Mouse (Mus musculus) gastrocnemius, adult 18-20 months (tissue): ENCODE data around the gene Arhgap35. TPM values are rescaled to one million over a fixed set of nuclear protein-coding genes. Genes with fewer than 3 reads are reported as not detected.
"Not testable (repeated sequence)": the region's sequence is repeated elsewhere in the genome, so short reads cannot be mapped to it uniquely, and the experiment has no call there.

Experiments used
- DNase-seq: peaks from one replicate; pipeline ENCODE4 v3.0.0; 2021; ENCODE audit warnings: low spot score
- total RNA-seq, 2 experiments: library from RNA; stranded (reverse); gene quantifications; 2 replicates each; pipeline ENCODE4 v1.2.3; 2021

Gene Arhgap35
- total RNA-seq, 2 experiments from 2014 or later = 17.4 to 24.4 TPM

DNA sequence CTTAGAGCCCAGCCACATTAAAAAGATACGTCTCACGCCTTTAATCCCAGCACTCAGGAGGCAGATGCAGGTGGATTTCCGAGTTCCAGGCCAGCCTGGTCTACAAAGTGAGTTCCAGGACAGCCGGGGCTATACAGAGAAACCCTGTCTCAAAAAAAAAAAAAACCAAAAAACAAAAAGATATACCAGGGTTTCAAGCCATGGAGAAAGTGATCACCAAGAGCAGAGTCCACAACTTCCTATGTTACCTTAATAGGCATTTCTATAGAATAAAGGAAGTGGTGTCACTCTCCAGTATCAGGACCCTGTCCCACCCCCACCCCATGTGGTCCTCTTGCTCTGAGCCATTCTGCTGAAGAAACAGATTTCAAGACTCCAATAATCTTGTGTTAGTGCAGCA, 8.0 kb downstream of the Arhgap35 start:
- not testable (repeated sequence) for DNase-seq

DNA sequence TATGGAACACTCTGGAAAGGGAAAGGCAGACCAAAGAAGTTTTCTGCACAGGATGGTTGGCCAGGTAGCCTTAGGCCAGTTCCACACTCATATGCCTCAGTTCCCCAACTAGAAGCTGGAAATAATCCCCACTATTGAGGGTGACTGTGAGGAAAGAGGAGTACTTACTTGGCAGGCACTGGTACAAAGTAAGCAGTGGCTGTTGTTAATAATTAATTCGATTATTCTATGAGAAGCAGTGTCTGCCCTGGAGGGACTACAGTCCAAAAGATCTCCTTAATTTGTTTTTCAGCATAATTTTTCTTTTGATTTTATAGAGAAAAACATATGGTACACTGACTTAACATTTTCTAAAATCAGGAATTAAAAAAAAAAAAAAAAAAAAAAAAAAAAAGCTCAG, 10.7 kb downstream of the Arhgap35 start:
- no peak for DNase-seq

DNA sequence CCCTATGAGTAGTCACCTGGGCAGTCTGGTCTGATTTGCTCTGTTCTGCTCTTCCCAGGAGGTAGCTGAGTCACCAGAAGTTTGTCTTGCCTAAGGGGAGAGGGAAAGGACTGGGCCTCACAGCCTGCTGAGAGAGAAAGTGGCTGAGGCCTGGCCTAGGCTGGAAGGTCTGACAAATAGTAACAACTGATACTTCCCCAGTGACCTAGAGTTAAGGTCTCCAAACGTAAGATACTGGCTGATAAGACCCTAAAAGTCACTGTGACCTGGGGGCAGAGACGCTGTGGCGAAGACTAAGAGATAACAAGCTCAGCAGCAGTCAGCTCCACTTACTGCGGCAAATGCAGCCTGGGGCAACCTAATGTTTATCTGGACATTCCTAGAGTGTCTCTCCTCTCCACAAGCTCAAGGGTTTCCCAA, 13.1 kb downstream of the Arhgap35 start:
- no peak for DNase-seq

DNA sequence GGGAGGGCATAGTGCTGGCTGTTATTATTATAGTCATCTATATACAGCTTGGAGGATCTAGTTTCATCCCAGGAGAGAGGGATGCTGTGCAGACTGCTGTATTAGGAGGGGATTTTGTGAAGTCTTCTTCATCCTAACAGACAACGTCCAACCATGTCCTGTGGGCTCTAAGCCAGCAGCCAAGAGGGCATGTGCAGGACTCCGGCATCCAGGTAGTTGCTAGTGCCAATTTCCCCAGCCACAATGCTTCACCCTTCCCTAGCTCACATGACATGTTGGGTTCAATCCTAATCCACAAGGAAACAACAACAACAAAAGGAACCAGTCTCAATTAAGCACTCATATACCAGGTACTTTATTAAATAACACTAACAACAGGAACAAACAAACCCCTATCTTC, 15.8 kb downstream of the Arhgap35 start:
- no peak for DNase-seq

DNA sequence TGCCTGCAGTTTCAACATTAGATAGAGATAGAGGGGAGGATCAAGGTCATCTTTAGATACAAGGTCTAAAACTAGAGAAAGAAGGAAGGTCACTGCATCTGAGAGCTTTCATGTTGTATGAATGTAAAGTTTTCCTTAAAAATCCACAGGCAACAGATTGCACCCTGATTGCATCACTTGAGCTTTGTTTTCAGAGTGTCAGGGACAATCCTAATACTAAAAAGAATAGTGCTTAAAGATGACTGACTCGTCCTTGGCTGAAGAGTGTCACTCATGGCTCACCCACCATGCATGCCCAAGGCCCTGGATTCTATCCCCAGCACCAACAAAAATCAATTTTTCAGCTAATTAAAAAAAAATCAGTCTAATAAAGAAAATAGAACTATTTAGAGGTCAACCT, 23.5 kb downstream of the Arhgap35 start:
- DNase-seq = no peak

DNA sequence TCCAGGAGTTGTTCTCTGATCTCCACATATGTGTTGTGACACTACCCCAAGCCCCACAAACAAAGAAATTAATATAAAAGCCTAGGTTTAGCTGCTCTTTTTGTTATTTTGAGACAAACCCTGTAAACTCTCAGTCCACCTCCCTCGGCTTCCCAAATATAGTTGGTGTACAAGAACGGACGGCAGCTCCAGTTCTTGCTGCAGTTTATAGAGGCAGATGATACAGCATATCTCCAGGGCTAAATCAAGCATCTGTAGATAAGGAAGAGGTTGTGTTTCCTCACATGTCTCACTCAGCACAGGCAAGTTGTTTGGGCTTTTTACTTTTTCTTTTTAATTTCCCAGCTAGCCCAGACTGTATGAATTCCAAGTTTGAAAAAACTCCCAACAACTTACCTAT, 27.1 kb downstream of the Arhgap35 start:
- DNase-seq = no peak

DNA sequence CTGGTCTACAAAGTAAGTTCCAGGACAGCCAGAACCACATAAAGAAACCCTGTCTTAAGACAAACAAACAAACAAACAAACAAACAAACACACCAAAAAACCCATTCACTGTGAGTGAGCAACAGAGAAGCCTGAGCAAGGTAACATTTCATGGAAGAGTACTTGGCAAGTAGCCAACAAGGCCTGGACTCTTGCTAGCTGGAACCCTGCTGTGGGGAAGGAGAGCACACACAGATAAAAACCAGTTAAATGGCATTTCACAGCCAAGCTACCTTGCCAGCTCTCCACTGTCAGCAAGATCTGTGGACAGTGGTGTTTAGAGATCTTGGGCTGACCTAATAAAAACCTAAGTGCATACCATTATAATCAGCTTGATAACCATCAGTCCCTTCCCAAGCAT, 30.4 kb downstream of the Arhgap35 start:
- DNase-seq = no peak

DNA sequence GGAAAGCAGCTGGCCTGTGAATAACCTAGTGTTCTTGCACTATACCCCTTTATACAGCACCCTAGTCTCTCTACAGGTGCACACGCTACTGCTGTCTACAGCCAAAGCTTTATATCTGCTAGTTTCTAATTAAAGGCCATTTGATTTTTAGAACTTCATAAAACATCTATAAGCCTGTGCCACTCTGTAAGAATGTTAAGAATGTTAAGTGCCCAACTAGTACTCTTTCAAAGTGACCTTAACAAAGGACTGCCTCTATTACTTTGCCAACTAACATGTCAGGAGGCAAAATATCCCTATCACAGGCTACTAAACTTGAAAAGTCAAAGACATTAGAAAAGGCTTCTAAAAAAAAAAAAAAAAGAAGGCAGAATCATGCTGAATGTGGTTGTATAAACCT, 31.0 kb downstream of the Arhgap35 start:
- no peak for DNase-seq

DNA sequence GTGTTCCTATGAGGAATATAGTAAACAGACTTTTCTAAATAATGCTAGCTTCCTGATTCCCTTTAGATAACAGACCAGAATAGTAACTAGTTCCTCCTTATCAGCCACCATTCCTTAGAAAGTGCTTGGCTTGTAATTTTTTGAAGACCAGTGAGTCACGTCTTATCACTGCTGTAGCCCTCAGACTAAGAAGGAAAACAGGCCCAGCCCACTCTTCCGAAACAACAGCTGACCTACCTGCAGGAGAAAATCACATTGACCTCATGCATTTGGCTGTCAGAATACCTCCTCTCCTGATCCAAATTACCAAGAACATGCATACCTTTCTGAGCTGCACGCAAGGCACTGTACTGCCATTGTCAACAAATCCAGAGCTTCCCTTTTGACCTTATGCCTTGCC, 32.5 kb downstream of the Arhgap35 start:
- no peak for DNase-seq

DNA sequence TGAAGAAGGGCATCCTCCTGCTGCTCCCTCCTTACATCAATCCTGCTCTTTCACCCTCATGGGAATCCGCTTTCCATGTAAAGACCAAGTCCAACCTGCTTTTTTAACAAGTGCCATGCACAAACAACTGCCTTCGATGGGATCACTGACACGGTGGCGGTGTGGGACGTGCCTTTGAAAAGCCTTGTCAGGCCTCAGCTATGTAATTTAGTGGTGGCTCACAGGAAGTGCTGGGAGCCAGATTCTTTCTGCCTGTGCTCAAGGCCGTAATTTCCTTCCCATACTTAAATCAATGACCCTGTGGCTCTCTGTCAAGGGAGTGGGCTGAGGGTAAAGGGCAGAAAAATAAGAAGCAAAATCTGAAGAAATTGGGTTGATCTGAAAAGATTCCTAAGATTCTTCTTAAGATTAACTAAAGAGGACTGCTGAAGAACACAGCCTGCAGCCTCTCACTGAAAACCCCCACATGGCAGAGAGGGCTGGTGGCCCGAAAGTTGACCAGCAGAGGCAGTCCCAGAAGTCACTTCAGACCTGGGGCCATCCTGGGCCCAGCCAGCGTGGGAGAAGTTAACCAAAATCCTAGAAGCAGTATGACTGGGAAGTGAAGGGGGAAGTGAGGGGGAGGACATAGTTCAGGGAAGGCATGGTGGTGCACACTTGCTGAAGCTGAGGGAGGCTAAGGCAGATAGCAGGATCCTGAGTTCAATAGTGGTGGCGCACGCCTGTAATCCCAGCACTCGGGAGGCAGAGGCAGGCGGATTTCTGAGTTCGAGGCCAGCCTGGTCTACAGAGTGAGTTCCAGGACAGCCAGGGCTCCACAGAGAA, 33.3 kb downstream of the Arhgap35 start:
- DNase-seq = no peak

DNA sequence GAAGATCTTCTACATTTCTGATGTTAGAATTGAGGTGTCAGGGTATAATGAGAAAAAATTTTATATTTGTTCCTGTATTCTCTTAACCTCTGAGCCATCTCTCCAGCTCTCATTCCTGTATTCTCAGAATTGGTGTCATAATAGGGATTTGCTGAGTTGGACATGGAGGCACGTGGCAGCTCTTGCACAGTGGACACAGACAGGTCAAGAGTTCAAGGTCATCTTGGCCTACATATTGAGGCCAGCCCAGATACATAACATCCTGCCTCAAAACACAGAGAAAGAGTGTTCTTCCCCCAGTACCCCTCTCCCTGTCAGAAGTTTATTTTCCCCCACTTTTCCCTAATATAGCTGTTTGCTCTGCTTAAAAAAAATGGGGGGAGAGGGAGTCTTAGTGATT, 38.1 kb downstream of the Arhgap35 start:
- no peak for DNase-seq

DNA sequence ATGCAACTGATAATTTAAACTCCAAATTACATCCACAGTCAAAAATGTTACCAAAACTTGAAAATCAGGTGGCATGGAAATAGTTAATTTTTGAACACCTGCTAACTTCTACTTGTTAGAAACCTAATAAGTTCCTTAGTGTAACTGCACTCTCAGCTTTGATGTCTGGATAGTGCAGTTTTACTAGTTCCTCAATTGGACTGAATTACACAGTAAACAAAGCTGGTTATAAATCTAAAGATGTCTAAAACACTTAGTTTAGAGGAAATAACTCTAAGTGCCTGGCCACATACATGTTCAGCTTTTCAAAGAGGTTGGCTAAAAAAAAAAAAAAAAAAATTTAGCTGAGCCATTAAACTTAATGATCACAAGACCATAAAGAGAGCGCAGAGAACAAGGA, 43.6 kb downstream of the Arhgap35 start:
- DNase-seq = no peak

DNA sequence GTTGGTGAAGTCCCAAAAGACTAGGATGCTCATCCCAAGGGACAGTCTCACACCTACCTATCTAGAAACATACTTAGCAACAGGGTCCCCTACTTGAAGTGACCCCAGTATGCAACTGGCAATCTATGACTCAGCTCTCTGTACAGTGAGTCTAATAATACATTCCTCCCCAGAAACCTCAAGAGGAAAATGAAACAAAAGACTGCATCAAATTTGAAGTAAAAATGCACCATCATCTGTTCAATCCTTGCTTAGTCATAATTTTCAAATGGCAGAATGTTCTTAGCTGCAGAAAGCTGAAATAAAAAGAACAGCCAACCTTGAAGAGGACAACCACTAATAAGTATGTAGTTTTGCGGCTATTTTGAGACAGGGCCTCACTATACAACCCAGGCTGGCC, 44.1 kb downstream of the Arhgap35 start:
- no peak for DNase-seq

DNA sequence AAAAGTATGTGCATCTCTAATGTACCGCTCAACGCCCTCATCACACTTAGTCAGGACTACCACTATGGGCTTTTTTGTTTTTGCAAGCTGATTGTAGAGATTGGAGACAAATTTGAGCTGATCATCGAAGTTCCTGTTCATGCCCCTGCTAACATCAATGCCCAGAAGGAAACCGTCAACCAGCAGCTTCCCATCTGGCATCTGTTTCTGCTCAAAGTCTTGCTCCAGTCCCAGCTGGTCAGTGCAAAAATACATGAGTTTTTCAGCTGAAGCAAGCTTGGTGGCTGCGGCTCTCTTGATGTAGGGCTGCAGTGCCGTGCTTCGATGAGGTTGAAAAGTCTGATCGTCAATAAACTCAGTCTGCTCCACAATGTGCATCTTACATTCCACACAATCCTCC, 50.3 kb downstream of the Arhgap35 start:
- no peak for DNase-seq

DNA sequence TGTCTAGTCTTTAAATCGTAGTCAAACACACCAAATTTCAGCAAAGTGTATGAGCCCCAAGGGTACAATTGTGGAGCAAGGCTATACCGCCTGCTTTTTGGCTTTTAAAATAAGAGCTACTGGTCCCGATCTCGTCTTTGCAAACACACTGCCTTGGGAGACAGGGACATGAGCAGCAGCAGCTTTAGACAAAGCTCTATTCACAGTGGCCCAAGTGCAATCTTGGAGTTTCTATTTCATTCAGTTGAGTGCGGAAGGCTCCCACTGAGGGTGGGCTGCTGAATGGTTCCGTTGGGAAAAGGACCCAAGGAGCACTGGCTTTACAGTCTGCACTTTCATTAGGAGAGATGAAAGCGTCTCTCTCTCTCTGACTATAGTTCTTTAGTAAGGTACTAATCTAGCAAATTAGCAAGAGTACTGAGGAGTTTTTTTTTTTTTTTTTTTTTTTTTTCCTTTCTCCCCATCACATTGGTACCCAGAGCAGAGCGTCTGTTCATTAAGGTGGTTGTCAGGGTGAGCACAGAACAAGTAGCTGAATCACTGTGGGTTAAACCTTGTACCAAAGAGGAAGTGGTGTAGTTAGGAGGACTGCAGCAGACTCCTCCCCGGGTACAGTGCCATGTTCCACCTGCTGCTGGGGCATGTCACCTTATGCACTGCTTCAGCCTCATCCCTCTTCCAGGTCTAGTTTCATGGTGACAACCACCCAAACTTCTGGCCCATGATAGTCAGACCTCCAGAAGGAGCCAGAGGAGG, 56.8 kb downstream of the Arhgap35 start:
- DNase-seq = no peak

DNA sequence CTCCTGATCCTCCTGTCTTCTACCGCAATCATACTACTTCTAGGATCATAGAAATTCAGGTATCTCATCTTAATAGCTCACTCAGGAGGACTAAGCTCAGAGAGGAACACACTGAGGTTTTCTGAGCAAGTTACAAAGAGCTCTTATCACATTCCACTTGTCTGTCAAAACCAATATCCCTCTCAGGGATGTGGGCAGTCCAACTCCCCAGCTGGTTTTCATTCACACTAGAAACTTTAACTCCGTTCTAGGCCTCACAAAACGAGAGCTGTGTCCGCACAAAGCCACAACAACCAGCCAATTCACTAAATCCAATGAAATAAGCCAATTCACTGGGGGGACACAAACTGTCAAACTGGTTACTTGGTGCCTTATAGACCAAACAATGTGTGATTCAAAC, 57.5 kb downstream of the Arhgap35 start:
- DNase-seq = no peak

DNA sequence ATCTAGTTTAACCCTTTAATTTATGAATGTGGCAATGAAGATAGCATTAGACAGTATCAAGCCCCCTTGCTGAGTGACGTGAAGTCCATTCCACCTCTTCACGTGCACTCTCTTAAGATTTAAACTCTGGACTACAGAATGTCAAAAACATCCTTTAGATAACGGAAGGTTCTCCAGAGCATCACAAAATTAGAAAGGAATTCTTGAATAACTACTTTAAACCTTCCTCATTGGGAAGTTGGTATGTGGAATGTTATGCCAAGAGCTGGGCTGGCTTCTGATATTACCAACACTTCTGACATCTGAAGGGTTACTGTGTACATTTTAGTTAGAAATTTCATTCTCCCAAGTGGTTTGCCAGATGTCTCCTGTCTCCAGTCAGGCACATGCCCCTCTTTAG, 60.6 kb downstream of the Arhgap35 start:
- DNase-seq = no peak

DNA sequence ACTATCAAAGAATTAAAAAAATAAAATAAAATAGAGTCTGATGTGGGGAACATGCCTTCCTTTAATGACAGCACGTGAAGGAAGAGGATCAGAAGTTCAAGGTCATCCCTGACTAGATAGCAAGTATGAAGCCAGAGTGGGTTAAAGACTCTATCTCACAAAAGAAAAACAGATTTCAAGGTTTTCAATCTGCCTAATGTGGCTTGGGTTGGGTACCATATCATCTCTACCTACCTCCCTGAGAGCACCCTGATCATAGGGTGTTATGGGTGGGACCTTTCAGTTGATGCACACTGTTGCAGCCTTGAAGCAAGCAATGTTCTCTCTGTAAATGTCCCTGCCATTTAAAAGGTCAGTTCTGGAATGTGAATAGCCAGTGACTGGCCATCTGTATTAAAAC, 63.2 kb downstream of the Arhgap35 start:
- DNase-seq = no peak

DNA sequence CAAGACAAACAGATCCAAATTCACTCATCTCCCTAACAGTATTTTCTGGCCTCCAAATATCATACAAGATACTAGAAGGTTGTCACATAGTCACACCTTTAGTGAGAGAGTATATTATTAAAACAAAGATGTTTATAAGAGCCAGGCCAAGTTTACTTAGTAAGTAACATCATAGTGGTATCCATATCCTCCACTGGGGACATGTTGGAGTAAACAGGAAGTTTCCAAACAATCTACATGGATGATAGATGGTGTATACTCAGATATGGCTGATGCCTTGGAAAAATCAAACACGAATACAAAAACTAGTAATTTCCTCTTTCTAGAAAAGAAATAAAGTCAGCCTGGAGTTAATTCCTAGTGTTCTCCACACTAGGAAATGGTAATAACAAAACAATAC, 65.5 kb downstream of the Arhgap35 start:
- no peak for DNase-seq

DNA sequence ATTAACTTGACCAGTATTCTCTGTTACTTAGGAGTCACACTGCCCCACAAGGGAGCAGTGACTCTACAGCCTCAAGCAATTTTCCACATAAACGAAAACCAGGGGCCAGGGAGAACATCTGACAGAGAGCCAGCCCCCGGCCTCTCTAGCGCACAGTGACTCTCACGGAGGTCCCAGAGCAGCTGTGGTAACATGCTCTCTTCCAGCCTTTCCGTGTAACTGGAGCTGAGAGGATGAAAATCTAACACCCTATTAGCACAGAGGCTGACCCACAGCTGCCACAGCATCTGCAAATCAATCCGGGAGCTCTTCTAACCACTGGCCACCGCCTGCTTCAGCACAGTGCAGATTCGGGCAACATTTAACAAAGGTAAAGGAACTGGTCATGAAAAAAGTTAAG, 70.0 kb downstream of the Arhgap35 start:
- DNase-seq = peak; percentile 24

DNA sequence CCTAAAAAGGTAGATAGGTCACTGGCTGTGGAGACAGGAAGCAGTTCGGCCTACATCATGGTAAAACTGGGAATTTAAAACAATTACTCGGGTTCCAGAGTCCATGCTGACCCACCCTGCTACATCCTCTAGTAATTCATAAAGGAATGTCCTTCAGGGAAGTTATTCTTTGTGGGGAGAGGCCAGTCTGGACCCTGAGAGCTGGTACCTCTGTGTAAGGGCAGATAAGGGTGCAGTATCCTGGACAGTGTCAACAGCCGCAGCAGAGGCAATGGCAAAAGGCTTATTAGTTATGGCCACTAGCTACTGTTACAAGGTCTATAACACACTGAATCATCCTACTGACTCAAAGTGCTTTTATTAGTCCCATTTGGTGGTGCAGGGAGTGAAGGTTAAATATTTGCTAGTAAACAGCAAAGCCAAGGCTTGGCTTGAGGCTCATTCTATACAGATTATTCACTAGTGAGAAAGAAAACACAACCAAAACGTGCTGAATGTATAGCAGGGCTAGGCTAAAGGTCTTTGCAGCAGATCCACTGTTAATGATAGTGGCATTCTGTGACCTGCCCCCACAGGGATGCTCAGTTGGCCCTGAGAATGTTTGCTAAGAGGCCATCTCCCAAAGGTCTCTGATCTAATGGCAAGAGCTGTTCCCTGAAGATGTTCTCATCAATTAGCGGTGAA, 77.4 kb downstream of the Arhgap35 start:
- no peak for DNase-seq

DNA sequence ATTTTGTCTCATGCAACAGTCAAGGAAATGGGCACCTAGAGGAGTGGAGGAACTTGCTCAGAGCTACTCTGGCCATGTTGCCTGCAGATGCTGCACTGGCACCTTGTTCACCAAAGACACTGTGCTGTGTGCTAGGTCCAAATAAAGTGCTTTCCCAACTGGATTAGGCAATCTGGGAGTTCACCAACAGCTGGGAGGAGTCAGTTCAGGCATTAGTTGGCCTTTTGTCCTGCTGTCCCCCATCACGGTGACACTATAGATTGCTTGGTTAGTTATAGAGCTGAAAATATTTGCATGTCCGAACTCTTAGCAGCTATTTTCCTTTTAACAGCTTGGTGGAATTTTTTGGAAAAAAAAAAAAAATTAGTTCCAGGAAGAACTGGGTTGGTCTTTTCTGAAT, 88.8 kb downstream of the Arhgap35 start:
- DNase-seq = peak; percentile 24
